Mouse (Mus musculus): ENCODE measurements at regions not wholly inside any gene's neighbourhood (a gene's known extent, or its start where the extent isn't known, plus 50 kb on each side); places are given as distances from the start of the nearest gene placed in this dataset.

GRCm38 (mm10) chr6:51016441-51017070, 362.3 kb upstream of the Npvf start:
- ATAC-seq (ENCODE audit: low FRiP score, low TSS enrichment) (no peak; the same call in 1 of the 2 replicates), DNase-seq (ENCODE audit: low spot score) (no peak)
- Histone ChIP-seq H3K4me1 (replicated peaks; ENCODE audit: control insufficient read depth, insufficient read depth) (0 out of 2 replicates have a peak, but pooled peaks cover 2% of the 10 kb centered on the region), H3K9ac (ENCODE audit: low read length) (no peak overlapping the region), H3K4me2 (replicated peaks; ENCODE audit: low read depth) (no peak overlapping the region), H3K27me3 (ENCODE audit: control insufficient read depth, insufficient read depth, low read length) (no peaks in the 10 kb centered on the region), H3K4me3 (ENCODE audit: low read depth, low read length) (no peak overlapping the region), H3K9me3 (ENCODE audit: control insufficient read depth, low read length) (no peaks in the 10 kb centered on the region), H3K27ac (replicated peaks) (no peak overlapping the region), H3K36me3 (ENCODE audit: control insufficient read depth, insufficient read depth, low read length) (no peaks in the 10 kb centered on the region)
- WGBS: 53% methylated on average over 5 of the region's 5 CpGs
- TF ChIP-seq EP300 (optimal IDR thresholded peaks at IDR 0.05) (no peak), CTCF (IDR thresholded peaks at IDR 0.05; ENCODE audit: low read depth) (no peak)

DNA sequence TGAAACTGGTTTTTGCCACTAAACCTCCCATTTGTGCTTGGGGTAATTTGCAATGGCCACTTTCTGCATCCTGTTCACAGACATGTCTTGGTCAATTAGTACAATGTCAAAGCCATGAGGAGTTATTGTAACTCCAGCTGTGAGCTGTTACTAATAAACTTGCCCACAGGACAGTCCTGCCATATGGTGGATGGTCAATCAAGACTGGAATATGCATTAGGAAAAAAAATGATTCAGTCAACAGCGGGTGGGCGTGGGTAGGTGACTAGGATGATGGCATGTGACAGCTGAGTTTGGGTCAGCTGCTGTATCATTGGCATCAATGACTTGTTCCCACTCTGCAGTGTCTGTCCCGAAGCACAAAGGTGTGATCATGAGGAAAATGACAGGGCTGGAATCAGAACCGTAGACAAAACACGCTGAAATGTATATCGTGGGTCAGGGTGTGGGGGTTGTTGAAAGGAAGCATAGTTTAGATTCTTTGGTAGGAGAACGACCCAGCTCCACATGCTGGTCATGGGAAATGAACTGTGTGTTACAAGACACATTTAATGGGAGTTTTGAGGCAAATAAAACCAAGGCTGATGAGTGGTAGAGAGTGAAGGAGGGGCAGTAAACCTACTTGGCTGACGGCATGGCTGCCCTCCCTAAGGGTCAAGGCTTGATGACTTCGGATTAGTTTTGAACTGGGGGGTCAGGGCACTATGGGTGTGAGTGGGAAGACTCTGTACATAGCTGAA, 363.2 kb upstream of the Npvf start:
- no peaks in the 10 kb centered on the region for H3K9me3 ChIP-seq (ENCODE audit: control insufficient read depth, low read length)
- no peaks in the 10 kb centered on the region for H3K4me1 ChIP-seq (replicated peaks; ENCODE audit: control insufficient read depth, insufficient read depth)
- DNase-seq (ENCODE audit: low spot score) (no peak), ATAC-seq (ENCODE audit: low FRiP score, low TSS enrichment) (no peak)
- no peaks in the 10 kb centered on the region for H3K36me3 ChIP-seq (ENCODE audit: control insufficient read depth, insufficient read depth, low read length)
- TF ChIP-seq EP300 (optimal IDR thresholded peaks at IDR 0.05) (no peak), CTCF (IDR thresholded peaks at IDR 0.05; ENCODE audit: low read depth) (no peak)
- no peak overlapping the region for H3K4me2 ChIP-seq (replicated peaks; ENCODE audit: low read depth)
- no peak overlapping the region for H3K27ac ChIP-seq (replicated peaks)
- H3K27me3 ChIP-seq (ENCODE audit: control insufficient read depth, insufficient read depth, low read length): no peaks in the 10 kb centered on the region
- no peak overlapping the region for H3K4me3 ChIP-seq (ENCODE audit: low read depth, low read length)
- H3K9ac ChIP-seq (ENCODE audit: low read length): no peak overlapping the region
- 78% methylated on average over 9 of the region's 9 CpGs for WGBS

DNA sequence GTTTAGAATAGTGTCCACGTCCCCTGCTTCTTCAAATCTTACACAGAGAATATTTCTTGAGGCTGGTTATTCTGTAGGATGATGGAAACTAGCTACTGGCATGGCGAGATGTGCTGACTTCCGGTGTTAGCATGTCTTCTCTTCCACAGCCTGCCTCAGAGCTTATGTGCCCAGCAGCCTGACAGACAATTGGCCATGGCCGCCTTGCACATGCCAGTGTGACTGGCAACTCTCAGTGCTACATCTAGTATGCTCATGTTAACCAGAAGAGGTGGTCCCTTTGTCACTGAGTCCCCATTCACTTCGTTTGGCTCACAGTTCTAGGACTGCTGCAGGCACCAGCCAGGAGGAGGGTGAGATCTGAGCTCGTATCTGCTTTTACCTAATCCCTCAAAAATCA, 367.0 kb upstream of the Npvf start:
- no peak overlapping the region for H3K27ac ChIP-seq (replicated peaks)
- no peak overlapping the region for H3K4me2 ChIP-seq (replicated peaks; ENCODE audit: low read depth)
- TF ChIP-seq EP300 (optimal IDR thresholded peaks at IDR 0.05): no peak
- TF ChIP-seq CTCF (IDR thresholded peaks at IDR 0.05; ENCODE audit: low read depth): no peak
- no peaks in the 10 kb centered on the region for H3K4me1 ChIP-seq (replicated peaks; ENCODE audit: control insufficient read depth, insufficient read depth)
- DNase-seq (ENCODE audit: low spot score): no peak
- ATAC-seq (ENCODE audit: low FRiP score, low TSS enrichment): no peak
- no peak overlapping the region for H3K9ac ChIP-seq (ENCODE audit: low read length)
- no peaks in the 10 kb centered on the region for H3K9me3 ChIP-seq (ENCODE audit: control insufficient read depth, low read length)
- no peak overlapping the region for H3K4me3 ChIP-seq (ENCODE audit: low read depth, low read length)
- WGBS: 77% methylated on average over 6 of the region's 6 CpGs
- H3K36me3 ChIP-seq (ENCODE audit: control insufficient read depth, insufficient read depth, low read length): no peaks in the 10 kb centered on the region
- no peaks in the 10 kb centered on the region for H3K27me3 ChIP-seq (ENCODE audit: control insufficient read depth, insufficient read depth, low read length)

DNA sequence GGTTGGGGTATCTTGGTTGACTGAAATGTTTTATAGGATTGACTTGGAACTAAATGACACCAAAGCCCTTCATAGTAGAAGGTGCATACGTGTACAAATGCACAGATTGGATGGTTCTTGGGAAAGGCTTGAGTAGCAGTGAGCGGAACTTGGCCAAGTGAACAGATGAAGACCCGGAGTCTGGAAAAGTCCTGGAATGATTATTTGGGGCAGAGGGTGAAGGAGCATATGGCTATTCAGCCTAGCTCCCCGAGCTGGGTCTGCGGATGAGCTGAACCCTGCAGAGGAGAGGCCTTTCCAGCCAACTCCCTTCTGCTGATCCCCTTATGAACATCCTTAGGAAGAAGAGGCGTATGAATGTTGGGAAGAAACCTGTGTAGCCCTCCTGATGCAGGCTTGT, 369.1 kb upstream of the Npvf start:
- WGBS: 91% methylated on average over 6 of the region's 6 CpGs
- Histone ChIP-seq H3K27me3 (ENCODE audit: control insufficient read depth, insufficient read depth, low read length) (no peaks in the 10 kb centered on the region), H3K4me3 (ENCODE audit: low read depth, low read length) (no peak overlapping the region), H3K36me3 (ENCODE audit: control insufficient read depth, insufficient read depth, low read length) (no peaks in the 10 kb centered on the region), H3K9ac (ENCODE audit: low read length) (no peak overlapping the region), H3K9me3 (ENCODE audit: control insufficient read depth, low read length) (no peaks in the 10 kb centered on the region), H3K4me1 (replicated peaks; ENCODE audit: control insufficient read depth, insufficient read depth) (no peaks in the 10 kb centered on the region), H3K4me2 (replicated peaks; ENCODE audit: low read depth) (no peak overlapping the region), H3K27ac (replicated peaks) (no peak overlapping the region)
- DNase-seq (ENCODE audit: low spot score) (no peak), ATAC-seq (ENCODE audit: low FRiP score, low TSS enrichment) (no peak)
- no peak for TF ChIP-seq CTCF (IDR thresholded peaks at IDR 0.05; ENCODE audit: low read depth)
- no peak for TF ChIP-seq EP300 (optimal IDR thresholded peaks at IDR 0.05)

DNA sequence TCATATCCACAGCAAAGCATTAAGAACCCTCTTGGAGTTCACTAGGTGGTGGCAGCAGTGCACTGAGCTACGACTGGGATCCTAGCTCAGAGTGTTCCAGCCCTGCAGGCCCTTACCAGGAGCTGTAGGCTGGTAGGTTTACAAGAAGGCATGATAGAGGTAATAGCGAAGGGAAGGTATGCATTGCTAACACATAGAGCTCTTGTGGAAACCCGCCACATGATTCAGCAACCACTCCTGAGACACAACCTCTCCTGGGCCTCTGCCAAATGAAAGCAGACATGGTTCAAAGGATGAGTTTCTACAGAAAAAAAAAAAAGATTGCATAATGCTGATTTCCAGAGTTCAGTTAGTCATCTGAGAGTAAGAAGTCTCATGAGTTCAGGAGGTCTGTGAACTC, 370.5 kb upstream of the Npvf start:
- H3K9ac ChIP-seq (ENCODE audit: low read length): no peak overlapping the region
- WGBS: 75% methylated on average over 3 of the region's 3 CpGs
- H3K36me3 ChIP-seq (ENCODE audit: control insufficient read depth, insufficient read depth, low read length): no peaks in the 10 kb centered on the region
- H3K4me3 ChIP-seq (ENCODE audit: low read depth, low read length): no peak overlapping the region
- ATAC-seq (ENCODE audit: low FRiP score, low TSS enrichment) (no peak), DNase-seq (ENCODE audit: low spot score) (no peak)
- H3K9me3 ChIP-seq (ENCODE audit: control insufficient read depth, low read length): no peaks in the 10 kb centered on the region
- H3K4me2 ChIP-seq (replicated peaks; ENCODE audit: low read depth): no peak overlapping the region
- TF ChIP-seq CTCF (IDR thresholded peaks at IDR 0.05; ENCODE audit: low read depth) (no peak), EP300 (optimal IDR thresholded peaks at IDR 0.05) (no peak)
- no peaks in the 10 kb centered on the region for H3K27me3 ChIP-seq (ENCODE audit: control insufficient read depth, insufficient read depth, low read length)
- H3K4me1 ChIP-seq (replicated peaks; ENCODE audit: control insufficient read depth, insufficient read depth): no peaks in the 10 kb centered on the region
- H3K27ac ChIP-seq (replicated peaks): no peak overlapping the region

DNA sequence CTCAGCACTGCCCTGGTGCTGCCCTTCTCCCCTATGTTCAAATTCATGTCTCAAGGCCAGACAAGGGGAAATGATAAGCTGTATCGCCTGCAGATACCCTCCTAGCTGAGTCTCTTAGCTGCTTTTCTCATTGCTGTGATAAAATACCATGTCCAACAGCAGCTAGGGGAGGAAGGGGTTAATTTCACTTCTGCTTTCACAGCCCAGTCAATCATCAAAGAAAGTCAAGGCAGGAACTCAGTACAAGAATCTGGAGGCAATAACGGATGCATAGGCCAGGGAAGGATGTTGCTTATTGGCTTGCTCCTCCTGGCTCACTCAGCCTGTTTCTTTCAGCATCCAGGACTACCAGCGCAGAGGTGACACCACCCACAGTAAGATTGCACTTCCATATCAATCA, 371.2 kb upstream of the Npvf start:
- Histone ChIP-seq H3K9me3 (ENCODE audit: control insufficient read depth, low read length) (no peaks in the 10 kb centered on the region), H3K27me3 (ENCODE audit: control insufficient read depth, insufficient read depth, low read length) (no peaks in the 10 kb centered on the region), H3K4me3 (ENCODE audit: low read depth, low read length) (no peak overlapping the region), H3K27ac (replicated peaks) (no peak overlapping the region), H3K36me3 (ENCODE audit: control insufficient read depth, insufficient read depth, low read length) (no peaks in the 10 kb centered on the region), H3K9ac (ENCODE audit: low read length) (no peak overlapping the region), H3K4me2 (replicated peaks; ENCODE audit: low read depth) (no peak overlapping the region), H3K4me1 (replicated peaks; ENCODE audit: control insufficient read depth, insufficient read depth) (no peaks in the 10 kb centered on the region)
- WGBS: 67% methylated on average over 3 of the region's 3 CpGs
- ATAC-seq (ENCODE audit: low FRiP score, low TSS enrichment) (no peak), DNase-seq (ENCODE audit: low spot score) (no peak)
- TF ChIP-seq EP300 (optimal IDR thresholded peaks at IDR 0.05) (no peak), CTCF (IDR thresholded peaks at IDR 0.05; ENCODE audit: low read depth) (no peak)

Measured in stomach, postnatal 0 days (tissue).